Mouse (Mus musculus): ENCODE data around the gene Car4. TPM values are rescaled to one million over a fixed set of nuclear protein-coding genes. Genes with fewer than 3 reads are reported as not detected.
A peak's percentile ranks its signal among the peaks of the same experiment; 100 is the strongest.

Gene Car4
- polyA plus RNA-seq, 1 experiment = 3.7 TPM

DNA sequence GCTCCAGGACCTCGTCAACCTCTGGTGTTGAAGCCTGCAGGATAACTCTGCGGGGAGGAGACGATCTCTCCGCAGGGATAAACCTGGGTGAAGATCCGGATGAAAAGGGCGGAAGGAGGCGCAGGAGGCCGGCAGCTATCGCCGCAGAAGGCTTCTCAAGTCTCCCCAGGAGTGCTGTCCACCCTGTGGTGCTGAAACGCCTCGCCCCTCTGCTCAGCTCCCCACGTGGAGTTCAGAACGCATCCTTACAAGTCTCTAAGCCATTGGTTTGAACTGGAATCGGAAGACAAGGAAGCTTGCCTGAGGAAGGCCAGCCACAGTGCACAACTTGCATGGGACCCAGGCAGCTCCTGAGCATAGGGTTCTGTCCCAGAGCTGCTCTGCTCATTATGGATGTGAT, 13.6 kb upstream of the Car4 start:
- peak; percentile 20 for DNase-seq
- no peak overlapping the region for H3K4me3 ChIP-seq (ENCODE audit: control insufficient read depth, insufficient read depth, low read length)
- no peak overlapping the region for H3K27ac ChIP-seq (ENCODE audit: control insufficient read depth, insufficient read depth, low read length)
- no peaks in the 10 kb centered on the region for H3K4me1 ChIP-seq (replicated peaks; ENCODE audit: control insufficient read depth, insufficient read depth, low read length)
- 4% methylated on average over 15 of the region's 15 CpGs for WGBS
- H3K36me3 ChIP-seq (ENCODE audit: control insufficient read depth, insufficient read depth, low read length) = no peaks in the 10 kb centered on the region
- TF ChIP-seq CTCF (IDR thresholded peaks at IDR 0.05; ENCODE audit: borderline replicate concordance, control insufficient read depth, extremely low read depth, insufficient read depth, low read length, poor library complexity) = no peak
- no peak for TF ChIP-seq POLR2A (IDR thresholded peaks at IDR 0.05; ENCODE audit: control insufficient read depth, extremely low read depth, insufficient read depth, low read length, poor library complexity)
- peaks cover 3% of the 10 kb centered on the region; the same call in 1 of the 2 replicates for H3K27me3 ChIP-seq (ENCODE audit: control insufficient read depth, insufficient read depth, low read length)

DNA sequence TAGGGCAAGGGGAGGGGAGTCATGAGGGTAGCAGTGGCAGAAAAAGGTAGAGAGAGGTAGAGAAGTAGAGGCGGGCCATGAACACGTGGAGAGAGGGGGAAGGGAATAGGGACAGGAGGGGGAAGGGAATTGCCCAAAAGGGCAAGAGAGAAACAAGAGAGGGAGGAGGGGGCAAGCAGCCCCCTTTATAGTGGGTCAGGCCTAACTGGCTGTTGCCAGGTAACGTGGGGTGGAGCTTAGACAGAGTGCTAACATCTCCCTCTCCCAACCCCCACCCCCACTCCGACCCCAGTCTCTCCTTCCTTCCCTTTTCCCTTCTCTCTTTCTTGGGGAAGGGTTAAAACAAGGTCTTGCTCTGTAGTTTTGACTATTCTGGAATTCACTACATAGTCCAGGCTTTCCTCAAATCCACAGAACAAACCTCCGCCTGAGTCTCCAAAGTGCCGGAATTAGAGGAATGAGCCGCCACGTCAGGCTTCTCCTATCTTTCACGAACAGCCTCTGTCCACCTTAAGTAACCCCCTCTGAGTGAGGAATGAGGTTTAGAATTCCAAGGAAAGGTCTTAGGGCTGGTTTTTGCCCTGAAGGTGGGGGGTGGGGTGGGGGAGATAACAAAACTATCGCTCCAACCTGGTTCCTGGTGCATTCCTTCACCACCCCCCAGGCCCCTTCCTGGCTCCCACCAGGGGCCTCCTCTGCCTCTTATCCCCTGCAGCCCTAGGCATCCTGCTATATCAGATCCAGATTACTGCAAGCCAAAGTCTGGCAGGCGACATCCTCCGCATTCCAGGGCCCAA, 12.7 kb upstream of the Car4 start:
- H3K27ac ChIP-seq (ENCODE audit: control insufficient read depth, insufficient read depth, low read length) = no peak overlapping the region
- peaks cover 3% of the 10 kb centered on the region; the same call in 1 of the 2 replicates for H3K27me3 ChIP-seq (ENCODE audit: control insufficient read depth, insufficient read depth, low read length)
- H3K4me3 ChIP-seq (ENCODE audit: control insufficient read depth, insufficient read depth, low read length) = no peak overlapping the region
- no peak for DNase-seq
- H3K36me3 ChIP-seq (ENCODE audit: control insufficient read depth, insufficient read depth, low read length) = no peaks in the 10 kb centered on the region
- no peaks in the 10 kb centered on the region for H3K4me1 ChIP-seq (replicated peaks; ENCODE audit: control insufficient read depth, insufficient read depth, low read length)
- TF ChIP-seq POLR2A (IDR thresholded peaks at IDR 0.05; ENCODE audit: control insufficient read depth, extremely low read depth, insufficient read depth, low read length, poor library complexity) (no peak), CTCF (IDR thresholded peaks at IDR 0.05; ENCODE audit: borderline replicate concordance, control insufficient read depth, extremely low read depth, insufficient read depth, low read length, poor library complexity) (no peak)
- 22% methylated on average over 12 of the region's 12 CpGs for WGBS

DNA sequence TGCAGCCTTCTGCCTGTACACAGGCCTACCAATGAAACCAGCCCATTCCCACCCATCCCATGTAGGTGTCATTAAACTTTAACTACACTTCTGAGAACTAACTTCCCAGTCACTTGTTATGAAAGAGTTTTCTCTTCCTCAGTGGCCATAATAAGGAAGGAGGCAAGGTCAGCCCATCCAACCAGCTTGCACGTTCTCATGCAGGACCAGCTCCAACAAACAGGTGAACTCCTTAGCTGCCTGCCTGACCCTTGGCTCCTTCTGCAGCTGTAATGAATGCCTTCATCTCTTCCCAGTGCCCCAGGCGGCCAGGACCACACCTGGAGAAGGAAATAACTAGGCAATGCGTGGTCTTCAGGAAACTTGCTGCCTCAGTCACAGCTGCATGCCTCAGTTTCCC, 11.7 kb upstream of the Car4 start:
- no peak for DNase-seq
- TF ChIP-seq POLR2A (IDR thresholded peaks at IDR 0.05; ENCODE audit: control insufficient read depth, extremely low read depth, insufficient read depth, low read length, poor library complexity) (no peak), CTCF (IDR thresholded peaks at IDR 0.05; ENCODE audit: borderline replicate concordance, control insufficient read depth, extremely low read depth, insufficient read depth, low read length, poor library complexity) (no peak)
- H3K4me3 ChIP-seq (ENCODE audit: control insufficient read depth, insufficient read depth, low read length) = no peak overlapping the region
- H3K27me3 ChIP-seq (ENCODE audit: control insufficient read depth, insufficient read depth, low read length) = peaks cover 3% of the 10 kb centered on the region; the same call in 1 of the 2 replicates
- 75% methylated on average over 3 of the region's 3 CpGs for WGBS
- no peaks in the 10 kb centered on the region for H3K4me1 ChIP-seq (replicated peaks; ENCODE audit: control insufficient read depth, insufficient read depth, low read length)
- no peaks in the 10 kb centered on the region for H3K36me3 ChIP-seq (ENCODE audit: control insufficient read depth, insufficient read depth, low read length)
- no peak overlapping the region for H3K27ac ChIP-seq (ENCODE audit: control insufficient read depth, insufficient read depth, low read length)

DNA sequence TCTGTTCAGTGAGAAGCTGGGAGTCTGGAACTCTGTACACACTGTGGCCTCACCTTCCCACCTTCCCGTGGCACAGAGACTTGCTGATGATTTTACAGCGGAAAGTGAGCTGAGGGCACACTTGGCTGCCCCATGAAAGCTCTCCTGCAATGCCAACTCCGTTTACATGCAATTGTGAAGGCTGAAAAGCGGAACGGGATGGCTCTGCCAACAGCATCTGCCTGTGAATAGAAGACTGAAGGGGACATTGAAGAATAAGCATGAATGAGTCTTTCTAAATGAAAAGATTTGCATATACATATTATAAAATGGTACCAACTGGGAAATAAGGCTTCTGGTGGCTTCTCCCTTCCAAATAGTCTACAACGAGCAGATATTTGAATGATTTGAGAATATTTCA, 10.4 kb upstream of the Car4 start:
- WGBS = 81% methylated on average over 6 of the region's 6 CpGs
- no peaks in the 10 kb centered on the region for H3K36me3 ChIP-seq (ENCODE audit: control insufficient read depth, insufficient read depth, low read length)
- H3K27me3 ChIP-seq (ENCODE audit: control insufficient read depth, insufficient read depth, low read length) = peaks cover 3% of the 10 kb centered on the region; the same call in 1 of the 2 replicates
- H3K4me1 ChIP-seq (replicated peaks; ENCODE audit: control insufficient read depth, insufficient read depth, low read length) = no peaks in the 10 kb centered on the region
- DNase-seq = no peak
- TF ChIP-seq CTCF (IDR thresholded peaks at IDR 0.05; ENCODE audit: borderline replicate concordance, control insufficient read depth, extremely low read depth, insufficient read depth, low read length, poor library complexity) = no peak
- TF ChIP-seq POLR2A (IDR thresholded peaks at IDR 0.05; ENCODE audit: control insufficient read depth, extremely low read depth, insufficient read depth, low read length, poor library complexity) = no peak
- H3K27ac ChIP-seq (ENCODE audit: control insufficient read depth, insufficient read depth, low read length) = no peak overlapping the region
- no peak overlapping the region for H3K4me3 ChIP-seq (ENCODE audit: control insufficient read depth, insufficient read depth, low read length)

DNA sequence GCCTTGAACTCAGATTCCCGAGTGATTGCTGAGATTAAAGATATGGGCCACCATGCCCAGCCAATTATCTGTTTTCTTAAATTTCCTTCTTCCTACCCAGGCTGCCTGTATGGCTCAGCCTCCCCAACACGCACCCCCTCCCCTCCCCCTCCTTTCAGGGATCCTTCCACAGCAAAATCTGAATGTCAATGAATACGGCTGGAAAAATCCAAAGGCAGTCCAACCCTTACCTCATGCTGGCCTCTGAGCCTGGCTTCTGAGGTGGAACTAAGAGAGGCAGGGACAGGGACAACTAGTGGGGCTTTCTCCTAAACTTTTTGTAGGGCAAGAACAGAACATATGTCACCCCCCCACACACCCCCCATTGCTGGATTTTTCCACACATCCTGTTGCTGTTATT, 9.5 kb upstream of the Car4 start:
- peaks cover 3% of the 10 kb centered on the region; the same call in 1 of the 2 replicates for H3K27me3 ChIP-seq (ENCODE audit: control insufficient read depth, insufficient read depth, low read length)
- no peak overlapping the region for H3K27ac ChIP-seq (ENCODE audit: control insufficient read depth, insufficient read depth, low read length)
- no peak for DNase-seq
- H3K36me3 ChIP-seq (ENCODE audit: control insufficient read depth, insufficient read depth, low read length) = no peaks in the 10 kb centered on the region
- no peaks in the 10 kb centered on the region for H3K4me1 ChIP-seq (replicated peaks; ENCODE audit: control insufficient read depth, insufficient read depth, low read length)
- no peak overlapping the region for H3K4me3 ChIP-seq (ENCODE audit: control insufficient read depth, insufficient read depth, low read length)
- TF ChIP-seq POLR2A (IDR thresholded peaks at IDR 0.05; ENCODE audit: control insufficient read depth, extremely low read depth, insufficient read depth, low read length, poor library complexity) = no peak
- TF ChIP-seq CTCF (IDR thresholded peaks at IDR 0.05; ENCODE audit: borderline replicate concordance, control insufficient read depth, extremely low read depth, insufficient read depth, low read length, poor library complexity) = no peak
- 71% methylated on average over 3 of the region's 3 CpGs for WGBS

DNA sequence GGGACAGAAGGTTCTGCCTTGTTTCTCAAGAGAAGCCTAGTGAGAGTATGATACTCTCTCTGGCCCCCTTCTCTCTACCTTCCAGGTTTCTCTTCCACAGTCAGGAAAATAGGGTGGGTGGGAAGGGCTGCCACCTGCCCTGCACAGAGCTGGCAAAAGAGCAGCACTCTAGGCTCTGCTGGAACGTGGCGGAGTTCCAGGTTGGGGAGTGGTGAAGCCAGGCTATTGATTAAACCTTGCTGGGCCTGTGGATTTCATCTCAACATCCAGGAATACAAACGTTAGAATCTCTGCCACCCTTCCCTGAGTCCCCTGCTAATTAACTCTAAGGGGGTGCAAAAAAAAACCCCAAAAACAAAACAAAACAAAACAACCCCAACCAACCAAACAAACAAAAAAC, 9.1 kb upstream of the Car4 start:
- no peak overlapping the region for H3K27ac ChIP-seq (ENCODE audit: control insufficient read depth, insufficient read depth, low read length)
- 61% methylated on average over 3 of the region's 3 CpGs for WGBS
- H3K27me3 ChIP-seq (ENCODE audit: control insufficient read depth, insufficient read depth, low read length) = peaks cover 3% of the 10 kb centered on the region; the same call in 1 of the 2 replicates
- H3K36me3 ChIP-seq (ENCODE audit: control insufficient read depth, insufficient read depth, low read length) = no peaks in the 10 kb centered on the region
- no peak for DNase-seq
- no peak overlapping the region for H3K4me3 ChIP-seq (ENCODE audit: control insufficient read depth, insufficient read depth, low read length)
- H3K4me1 ChIP-seq (replicated peaks; ENCODE audit: control insufficient read depth, insufficient read depth, low read length) = no peaks in the 10 kb centered on the region
- no peak for TF ChIP-seq CTCF (IDR thresholded peaks at IDR 0.05; ENCODE audit: borderline replicate concordance, control insufficient read depth, extremely low read depth, insufficient read depth, low read length, poor library complexity)
- TF ChIP-seq POLR2A (IDR thresholded peaks at IDR 0.05; ENCODE audit: control insufficient read depth, extremely low read depth, insufficient read depth, low read length, poor library complexity) = no peak

All from thymus, adult 2 months (tissue).